Mouse (Mus musculus) C2C12 (cell line): ENCODE measurements around the gene Zfyve28.

ENCODE experiments used
- CEBPB ChIP-seq: IDR thresholded peaks from one replicate; pipeline ENCODE4 v1.6.1; 2011; ENCODE audit warnings: low read depth, mild to moderate bottlenecking, control low read depth, moderate library complexity
- CTCF ChIP-seq: IDR thresholded peaks from one replicate; pipeline ENCODE4 v1.5.1; 2011; ENCODE audit not compliant: control insufficient read depth, insufficient read depth, insufficient read length
- FOSL1 ChIP-seq: IDR thresholded peaks from one replicate; pipeline ENCODE4 v1.8.0; 2011; ENCODE audit warnings: mild to moderate bottlenecking, low read length; ENCODE audit not compliant: poor library complexity, insufficient read depth, severe bottlenecking
- MYOG ChIP-seq: IDR thresholded peaks from one replicate; pipeline ENCODE4 v1.6.1; 2011; ENCODE audit not compliant: control insufficient read depth, insufficient read length; ENCODE audit errors: extremely low read depth
- USF1 ChIP-seq: IDR thresholded peaks from one replicate; pipeline ENCODE4 v1.6.1; 2011; ENCODE audit warnings: low read depth, mild to moderate bottlenecking, control low read depth, moderate library complexity

GRCm38 (mm10) chr5:34284156-34284750, 4.0 kb downstream of the Zfyve28 start:
- TF ChIP-seq CEBPB (no peak), MYOG (no peak), FOSL1 (no peak), CTCF (no peak), USF1 (no peak)
